Mouse (Mus musculus) spleen, adult 18-20 months (tissue): ENCODE data around the gene Ets2.
"Not testable (repeated sequence)": the region's sequence is repeated elsewhere in the genome, so short reads cannot be mapped to it uniquely, and the experiment has no call there.

Source experiments
- DNase-seq, 2 experiments: peaks; one replicate each; pipeline ENCODE4 v3.0.0; 2022; ENCODE audit warnings: mixed read lengths in 2 of 2

Ets2 gene

GRCm38 (mm10) chr16:95700224-95700623 is 1.7 kb upstream of the Ets2 start:
- DNase-seq = no peak

DNA sequence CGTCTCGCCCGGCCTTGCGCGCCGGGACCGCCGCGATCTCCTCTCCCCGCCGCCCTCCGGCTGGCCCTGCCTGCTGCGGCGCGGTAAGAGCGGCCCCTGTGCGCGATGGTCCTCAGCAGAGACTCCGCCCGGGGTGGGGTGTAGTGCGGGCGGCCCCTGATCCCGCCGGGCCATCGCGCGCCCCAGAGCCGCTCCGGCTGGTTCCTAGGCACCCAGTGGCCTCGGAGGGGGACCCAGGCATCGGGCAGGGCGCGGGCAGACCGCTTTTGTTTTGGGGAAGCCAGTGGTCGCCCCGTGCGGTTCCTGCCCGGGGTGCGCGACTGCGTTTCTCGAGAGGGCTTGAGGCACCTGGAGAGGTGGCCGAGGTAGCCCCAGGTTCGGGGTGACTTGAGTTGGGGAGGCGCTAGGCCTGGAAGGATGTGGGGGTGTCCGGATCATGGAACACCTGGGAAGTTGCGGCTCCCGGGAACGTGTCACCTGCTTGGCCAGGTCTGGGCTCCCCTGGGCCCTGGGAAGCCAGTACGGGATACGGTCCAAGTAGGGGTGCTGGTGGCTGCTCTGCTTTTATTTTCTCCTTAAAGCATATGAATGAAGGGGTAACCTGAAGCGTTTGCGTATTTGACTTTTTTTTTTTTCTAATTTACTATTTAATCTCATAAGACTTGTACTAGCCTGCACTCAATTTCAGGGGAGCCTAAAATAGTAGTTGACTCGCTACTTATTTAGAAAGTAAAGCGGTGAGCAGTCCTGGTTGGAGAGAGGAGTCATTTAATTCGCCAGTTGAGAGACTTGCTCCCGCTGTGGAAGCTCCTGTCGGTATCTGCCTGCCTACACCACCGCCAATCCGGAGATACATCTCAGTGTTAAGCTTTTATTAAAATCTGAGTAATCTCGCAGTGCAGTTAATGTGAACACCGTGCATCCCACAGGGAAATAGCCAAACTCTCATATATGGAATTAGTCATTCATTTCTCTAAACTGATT is 979 bp downstream of the Ets2 start:
- DNase-seq = no peak

- DNase-seq = no peak
Measured at GRCm38 (mm10) chr16:95703958-95704357, 2.1 kb downstream of the Ets2 start.

DNA sequence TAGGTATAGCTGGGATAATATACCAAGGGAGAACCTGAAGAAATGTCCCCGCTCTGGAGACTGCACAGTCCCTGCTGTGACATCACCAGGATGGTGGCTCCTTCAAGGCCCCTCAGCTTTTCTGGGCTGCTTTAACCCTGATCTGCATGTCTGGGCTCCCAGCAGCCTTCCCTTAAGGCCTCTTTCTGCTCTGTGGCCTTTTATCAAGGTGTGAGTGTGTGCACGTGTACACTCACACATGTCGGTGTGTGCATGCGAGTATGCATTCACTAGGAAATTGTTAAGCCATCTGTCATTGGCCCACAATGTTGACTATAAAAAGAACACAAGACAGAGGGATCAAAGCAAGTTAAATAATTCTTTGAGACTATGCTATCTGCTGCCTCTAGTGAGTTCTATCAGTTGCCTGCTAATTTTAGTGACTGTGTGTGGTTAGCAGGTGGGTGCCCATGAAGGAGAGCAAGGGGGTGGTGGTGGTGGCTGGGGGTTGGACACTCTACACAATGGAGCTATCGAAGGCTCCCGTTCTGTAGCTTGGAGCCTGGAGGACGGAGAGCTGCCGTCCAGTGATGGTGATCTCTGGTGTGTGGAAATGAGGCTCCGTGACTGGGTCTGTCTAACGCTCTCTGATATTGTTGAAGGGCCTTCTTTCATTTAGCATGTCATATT is 2.9 kb downstream of the Ets2 start:
- no peak for DNase-seq

DNA sequence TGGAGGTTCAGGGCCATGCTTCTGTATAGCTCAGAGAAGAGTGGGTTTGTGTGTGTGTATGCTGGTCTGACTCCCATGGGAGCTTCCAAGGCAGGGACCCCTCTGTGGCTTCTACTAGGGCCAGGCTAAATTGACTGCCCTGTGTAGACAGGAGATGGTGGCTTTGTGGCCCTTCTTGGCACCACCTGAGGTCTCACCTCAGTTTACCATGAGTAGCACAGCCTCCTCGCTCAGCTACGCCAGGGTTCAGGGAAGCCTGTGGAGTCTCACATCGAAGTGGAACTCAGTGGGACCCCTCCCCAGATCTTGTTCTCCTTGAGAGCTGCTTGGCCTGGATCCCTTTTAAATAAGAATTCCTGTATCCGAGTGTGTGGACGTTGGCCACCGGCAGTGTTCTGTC is 3.9 kb downstream of the Ets2 start:
- DNase-seq = no peak

- DNase-seq = no peak
Measured at GRCm38 (mm10) chr16:95708211-95709004, 6.5 kb downstream of the Ets2 start.

GRCm38 (mm10) chr16:95709175-95709574 is 7.3 kb downstream of the Ets2 start:
- DNase-seq = no peak

- DNase-seq = no peak
Measured at GRCm38 (mm10) chr16:95710129-95710528, 8.3 kb downstream of the Ets2 start.

DNA sequence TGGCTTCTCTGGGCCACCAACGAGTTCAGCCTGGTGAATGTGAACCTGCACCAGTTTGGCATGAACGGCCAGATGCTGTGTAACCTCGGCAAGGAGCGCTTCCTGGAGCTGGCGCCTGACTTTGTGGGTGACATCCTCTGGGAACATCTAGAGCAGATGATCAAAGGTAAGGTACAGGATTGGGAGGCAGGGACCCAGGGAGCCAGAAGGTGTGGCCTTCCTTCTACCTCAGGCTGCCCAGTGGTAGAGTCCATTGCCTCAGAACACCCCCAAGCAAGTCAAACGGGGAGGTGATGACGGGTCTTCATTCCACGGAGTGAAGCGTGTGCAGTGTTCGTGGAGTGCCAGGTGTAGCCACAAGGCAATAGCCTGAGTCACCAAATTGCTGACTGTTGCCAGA is 10.2 kb downstream of the Ets2 start:
- no peak for DNase-seq

- DNase-seq = not testable (repeated sequence)
Measured at GRCm38 (mm10) chr16:95713077-95713476, 11.2 kb downstream of the Ets2 start.

DNA sequence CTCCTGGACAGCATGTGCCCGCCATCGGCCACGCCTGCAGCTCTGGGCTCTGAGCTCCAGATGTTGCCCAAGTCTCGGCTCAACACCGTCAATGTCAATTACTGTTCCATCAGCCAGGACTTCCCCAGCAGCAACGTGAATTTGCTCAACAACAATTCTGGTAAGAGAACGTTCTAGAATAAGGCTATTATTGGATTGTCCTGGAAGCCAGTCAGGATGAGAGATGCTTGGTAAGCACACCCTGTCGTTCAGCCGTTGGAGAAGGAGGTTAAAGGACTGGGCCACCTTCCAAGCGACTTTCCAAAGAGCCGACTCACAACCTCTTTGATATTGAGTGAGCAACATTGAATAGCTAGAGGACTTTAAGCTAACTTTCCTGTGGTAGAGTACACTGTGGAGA is 13.2 kb downstream of the Ets2 start:
- DNase-seq = no peak

DNA sequence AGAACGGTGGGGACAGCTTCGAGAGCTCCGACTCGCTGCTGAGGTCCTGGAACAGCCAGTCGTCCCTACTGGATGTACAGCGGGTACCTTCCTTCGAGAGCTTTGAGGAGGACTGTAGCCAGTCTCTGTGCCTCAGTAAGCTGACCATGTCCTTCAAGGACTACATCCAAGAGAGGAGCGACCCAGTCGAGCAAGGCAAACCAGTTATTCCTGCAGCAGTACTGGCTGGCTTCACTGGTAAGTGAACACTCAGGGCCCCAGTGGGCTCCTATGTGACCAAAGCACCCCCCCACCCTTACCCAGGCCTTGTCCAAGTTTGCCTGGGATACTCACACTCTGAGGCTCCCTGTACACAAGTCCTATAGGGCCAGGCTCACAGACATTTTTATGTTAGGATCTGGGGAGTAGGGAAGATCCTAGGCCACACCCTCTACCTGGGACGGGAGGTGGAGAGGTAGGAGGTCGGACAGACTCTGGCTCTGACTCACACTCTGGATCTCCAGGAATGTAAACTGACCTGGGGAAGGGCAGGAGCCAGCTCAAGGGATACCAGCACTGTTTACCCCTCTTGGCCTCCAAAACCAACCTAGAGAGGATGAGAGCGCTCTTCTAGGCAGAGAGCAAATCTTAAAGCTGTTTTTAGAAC is 14.3 kb downstream of the Ets2 start:
- DNase-seq = no peak

GRCm38 (mm10) chr16:95717631-95718030 is 15.8 kb downstream of the Ets2 start:
- no peak for DNase-seq

GRCm38 (mm10) chr16:95718119-95718518 is 16.2 kb downstream of the Ets2 start:
- DNase-seq = no peak

DNA sequence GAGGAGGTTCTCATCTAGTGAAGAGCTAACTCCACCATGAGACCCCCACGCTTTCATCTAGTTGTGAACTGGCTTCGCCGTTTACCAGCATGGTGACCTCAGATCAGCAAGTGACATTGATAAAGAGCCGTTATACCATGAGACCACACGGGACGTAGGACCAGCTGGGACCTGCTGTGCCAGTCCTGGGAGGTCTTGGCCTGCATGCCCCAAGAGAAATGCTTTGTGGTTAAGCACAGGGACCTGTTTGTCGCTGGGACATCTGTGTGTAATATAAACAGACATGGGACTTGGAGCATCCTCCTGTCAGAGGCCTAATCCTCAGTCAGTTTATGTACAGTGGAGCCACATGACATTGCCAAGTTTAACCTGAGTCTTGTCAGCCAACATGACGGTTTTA is 18.7 kb downstream of the Ets2 start:
- no peak for DNase-seq

- no peak for DNase-seq
Measured at GRCm38 (mm10) chr16:95724251-95724650, 22.4 kb downstream of the Ets2 start.

GRCm38 (mm10) chr16:95724776-95725175 is 22.9 kb downstream of the Ets2 start:
- no peak for DNase-seq

DNA sequence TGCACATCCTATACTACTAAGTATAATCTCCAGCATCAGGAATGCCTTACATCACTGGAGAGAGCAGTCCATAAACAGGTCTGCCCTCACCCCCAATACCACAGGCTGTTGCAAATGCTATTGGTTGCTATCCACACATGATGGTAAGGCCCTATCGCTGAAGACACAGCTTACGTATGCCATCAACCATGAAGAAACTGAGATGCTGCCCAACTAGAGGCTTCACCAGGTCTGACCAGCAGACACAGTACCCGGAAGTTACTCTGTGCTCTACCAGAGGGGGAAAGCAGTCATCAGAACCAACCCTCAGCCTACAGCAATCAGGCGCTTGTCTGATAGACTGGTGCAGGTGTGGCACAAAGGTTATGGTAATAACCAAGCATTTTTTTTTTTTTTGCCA is 24.9 kb downstream of the Ets2 start:
- DNase-seq = no peak

- peak; percentile 53 to 74 for DNase-seq
Measured at GRCm38 (mm10) chr16:95728453-95729435, 26.9 kb downstream of the Ets2 start.

- DNase-seq = no peak
Measured at GRCm38 (mm10) chr16:95729775-95730174, 27.9 kb downstream of the Ets2 start.

DNA sequence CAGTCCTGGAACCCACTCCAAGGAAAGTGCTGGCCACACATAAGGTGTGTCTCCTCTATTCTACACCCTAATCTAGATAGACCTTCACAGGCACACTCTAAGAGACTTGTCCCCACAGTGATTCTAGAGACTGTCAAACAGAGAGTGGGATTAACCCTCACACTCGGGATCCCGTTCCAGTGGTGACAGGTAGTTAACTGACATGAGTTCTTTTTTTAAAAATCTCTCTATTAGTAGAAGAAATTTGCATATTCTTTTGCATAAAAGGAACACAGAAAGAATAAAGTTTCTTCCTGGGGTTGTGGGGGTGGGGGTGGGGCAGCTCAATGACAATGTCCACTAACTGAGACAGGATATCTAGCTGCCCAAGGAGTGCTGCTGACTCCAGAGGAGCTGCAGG is 32.9 kb downstream of the Ets2 start:
- DNase-seq = no peak
